Comparison of ENCODE assay signal across 40 mouse cellular contexts in genomic region chr10:18750057-18750456, GRCm38 (mm10). TPM values are rescaled to one million over a fixed set of nuclear protein-coding genes. Genes with fewer than 3 reads are reported as not detected.
"Had no signal": no experiment of that assay in that cellular context is flagged by ENCODE, and none has a peak within 500 bp of the region (broad histone marks: within the 10 kb centered on the region; RNA-seq: fewer than 3 reads in every experiment).

No protein-coding gene starts in this region.

- H3K9ac ChIP-seq: heart, embryonic 13.5 days; heart, embryonic 15.5 days; hindbrain, embryonic 12.5 days; hindbrain, embryonic 14.5 days; intestine, embryonic 15.5 days; kidney, embryonic 15.5 days; limb, embryonic 12.5 days; liver, embryonic 13.5 days; liver, embryonic 15.5 days had no signal

- H3K4me1 ChIP-seq: heart, embryonic 13.5 days; heart, embryonic 15.5 days; hindbrain, embryonic 12.5 days; intestine, embryonic 15.5 days; kidney, embryonic 15.5 days; limb, embryonic 10.5 days; limb, embryonic 12.5 days; liver, embryonic 13.5 days; liver, embryonic 15.5 days had no signal

- DNase-seq: gastrocnemius, postnatal 14 days; gastrocnemius, postnatal 36 days; heart, adult 11 months; heart, adult 2 months; heart, postnatal 14 days; heart, postnatal 36 days; kidney, adult 2 months; kidney, adult 9 months; kidney, postnatal 14 days; kidney, postnatal 36 days; liver; liver, embryonic 13.5 days had no signal

- H3K4me2 ChIP-seq: heart, embryonic 11.5 days; heart, embryonic 13.5 days; heart, embryonic 15.5 days; hindbrain, embryonic 12.5 days; hindbrain, embryonic 14.5 days; intestine, embryonic 15.5 days; kidney, embryonic 15.5 days; limb, embryonic 12.5 days; liver, embryonic 11.5 days; liver, embryonic 13.5 days; liver, embryonic 15.5 days had no signal

- H3K27me3 ChIP-seq: hindbrain, embryonic 12.5 days; intestine, embryonic 15.5 days; liver, embryonic 13.5 days had no signal

- H3K9me3 ChIP-seq: heart, embryonic 13.5 days; heart, embryonic 15.5 days; hindbrain, embryonic 12.5 days; intestine, embryonic 15.5 days; kidney, embryonic 15.5 days; limb, embryonic 10.5 days; limb, embryonic 12.5 days; liver, embryonic 13.5 days; liver, embryonic 15.5 days had no signal

- ATAC-seq: hindbrain, embryonic 16.5 days; inflammation-experienced regulatory T-cells, adult 6 months; intestine, embryonic 15.5 days had no signal

- H3K36me3 ChIP-seq: heart, embryonic 13.5 days; heart, embryonic 15.5 days; hindbrain, embryonic 12.5 days; intestine, embryonic 15.5 days; kidney, embryonic 15.5 days; limb, embryonic 10.5 days; limb, embryonic 12.5 days; liver, embryonic 13.5 days; liver, embryonic 15.5 days had no signal

- H3K4me3 ChIP-seq: heart, adult 2 months; heart, embryonic 13.5 days; heart, embryonic 15.5 days; hindbrain, embryonic 12.5 days; intestine, embryonic 15.5 days; kidney, embryonic 15.5 days; left cerebral cortex, adult 2 months; limb, embryonic 10.5 days; limb, embryonic 12.5 days; liver, embryonic 13.5 days; liver, embryonic 15.5 days had no signal

- H3K27ac ChIP-seq: heart, adult 2 months; heart, embryonic 13.5 days; heart, embryonic 15.5 days; hindbrain, embryonic 12.5 days; hindbrain, embryonic 14.5 days; intestine, embryonic 15.5 days; kidney, embryonic 15.5 days; kidney, postnatal 0 days; left cerebral cortex, adult 2 months; limb, embryonic 10.5 days; limb, embryonic 12.5 days; liver, embryonic 13.5 days; liver, embryonic 15.5 days had no signal

RNA-seq across cellular contexts. Expression of gene Gm4922, which starts 36.5 kb away (rescaled TPM):
- total RNA-seq: gastrocnemius, adult 18-20 months; gastrocnemius, adult 8-10 months; gastrocnemius, postnatal 14 days; gastrocnemius, postnatal 36 days; heart, adult 2 months; heart, postnatal 14 days; heart, postnatal 36 days; hematopoietic stem cell, adult 5-6 weeks; layer of hippocampus, adult 18-20 months; layer of hippocampus, adult 8-10 months; layer of hippocampus, postnatal 10 days; layer of hippocampus, postnatal 25 days; left cerebral cortex, adult 2 months; left cerebral cortex, postnatal 14 days; left cerebral cortex, postnatal 36 days had no signal
- polyA plus RNA-seq: gonadal fat pad, adult 2 months; heart, embryonic 13.5 days; heart, postnatal 0 days; inflammation-experienced regulatory T-cells, adult 6 months; kidney, adult 2 months; kidney, embryonic 15.5 days; kidney, postnatal 0 days; large intestine, adult 2 months; limb, embryonic 10.5 days; limb, embryonic 14.5 days; liver, embryonic 11.5 days; liver, embryonic 13.5 days; liver, embryonic 15.5 days had no signal
